Mouse (Mus musculus): ENCODE measurements around the gene Pak7.
A peak's percentile ranks its signal among the peaks of the same experiment; 100 is the strongest.

The Pak7 gene

DNA sequence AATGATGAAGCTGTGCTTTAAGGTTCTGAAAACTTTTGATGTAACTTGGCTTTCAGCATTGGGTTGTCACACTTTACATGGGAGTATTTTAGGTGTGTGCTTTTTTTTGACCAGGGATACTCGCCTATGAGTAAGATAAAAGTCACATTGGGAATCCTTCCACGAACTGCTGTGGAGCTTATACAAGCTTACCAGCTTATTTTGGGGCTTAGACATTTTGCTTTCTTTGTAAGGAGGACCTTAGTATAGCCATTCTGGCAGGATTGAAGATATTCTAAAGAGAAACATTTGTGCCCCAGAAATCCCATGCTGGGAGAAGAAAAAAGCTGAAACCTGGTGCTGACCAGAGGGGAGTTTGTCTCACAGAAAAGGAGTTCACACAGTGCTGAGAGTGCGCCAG is 212.7 kb downstream of the Pak7 start:
- DNase-seq (ENCODE audit: low read depth, low spot score), result no peak

DNA sequence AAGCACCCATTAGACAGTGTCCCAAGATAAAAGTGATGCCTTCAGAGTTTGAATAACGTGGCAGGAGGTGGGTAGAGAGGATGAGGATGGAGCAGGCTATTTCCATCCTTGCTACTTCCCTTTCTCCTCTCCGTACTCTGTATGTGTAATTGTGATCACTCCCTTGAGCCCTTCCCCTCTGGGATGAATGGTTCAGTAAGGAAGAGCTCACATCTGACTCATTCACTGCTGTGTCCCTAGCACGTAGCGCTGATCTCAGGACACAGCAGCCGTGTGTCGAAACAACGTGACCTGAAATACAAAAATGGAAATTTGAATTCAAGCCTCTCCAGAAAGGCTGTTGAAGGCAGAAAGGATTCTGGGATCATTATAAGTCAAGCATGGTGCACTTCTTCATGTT is 237.0 kb downstream of the Pak7 start:
- no peak for DNase-seq (ENCODE audit: low read depth, low spot score)

DNA sequence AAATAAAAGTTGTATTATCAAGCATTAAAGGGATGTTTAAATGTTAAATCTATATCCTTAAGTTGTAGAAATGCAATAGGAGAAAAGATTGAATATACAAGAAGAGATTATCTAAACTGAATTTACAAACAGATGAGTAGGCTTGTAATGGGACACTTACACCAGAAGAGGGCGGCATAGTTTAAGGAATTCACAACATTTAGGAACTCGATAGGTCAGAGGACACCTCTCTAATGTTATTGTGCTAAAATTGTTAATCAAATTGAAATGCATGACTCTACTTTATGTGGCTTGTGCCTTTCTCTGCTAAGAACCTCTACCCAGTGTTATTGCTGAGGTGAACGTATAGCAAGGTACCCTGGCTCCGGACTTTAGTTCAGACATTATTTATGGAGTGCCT is 238.2 kb downstream of the Pak7 start:
- no peak for DNase-seq (ENCODE audit: low read depth, low spot score)

DNA sequence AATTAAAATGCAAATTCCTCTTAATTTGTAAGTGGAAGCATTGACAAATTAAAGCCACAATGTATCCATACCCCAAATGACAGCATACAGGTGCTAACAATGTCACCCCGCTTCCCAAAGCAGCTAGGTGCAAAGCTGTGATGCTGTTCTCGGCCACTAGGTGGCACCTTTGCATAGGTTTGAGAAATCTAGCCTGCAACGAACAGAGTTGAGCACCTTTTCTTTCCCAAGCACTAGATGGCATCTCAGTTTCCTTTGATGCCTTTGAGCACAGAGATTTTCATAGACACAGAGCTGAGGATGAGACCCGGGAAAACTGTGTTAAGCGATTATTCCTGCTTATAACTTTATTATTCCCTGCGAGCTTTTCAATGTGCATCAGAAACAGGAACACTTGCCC is 238.8 kb downstream of the Pak7 start:
- DNase-seq (ENCODE audit: low read depth, low spot score), result peak; percentile 77

DNA sequence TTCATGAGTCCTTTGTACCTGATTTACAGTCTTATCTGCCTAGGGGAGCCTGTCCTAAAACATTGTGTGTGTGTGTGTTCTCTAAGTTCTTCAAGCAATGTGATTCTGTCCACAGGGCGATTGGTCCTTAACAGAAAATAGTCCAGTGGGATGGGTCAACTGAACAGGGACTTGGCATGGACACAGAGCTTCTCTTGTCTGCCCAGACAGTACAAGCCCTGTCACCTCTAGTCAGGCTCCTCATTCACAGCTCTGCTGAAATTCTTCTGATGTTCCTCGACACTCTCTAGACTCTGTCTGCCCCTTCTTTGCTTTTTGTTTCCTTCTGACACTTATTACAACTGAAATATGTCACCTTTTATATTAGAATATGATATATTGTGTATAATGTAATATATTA is 247.0 kb downstream of the Pak7 start:
- no peak for DNase-seq (ENCODE audit: low read depth, low spot score)

DNA sequence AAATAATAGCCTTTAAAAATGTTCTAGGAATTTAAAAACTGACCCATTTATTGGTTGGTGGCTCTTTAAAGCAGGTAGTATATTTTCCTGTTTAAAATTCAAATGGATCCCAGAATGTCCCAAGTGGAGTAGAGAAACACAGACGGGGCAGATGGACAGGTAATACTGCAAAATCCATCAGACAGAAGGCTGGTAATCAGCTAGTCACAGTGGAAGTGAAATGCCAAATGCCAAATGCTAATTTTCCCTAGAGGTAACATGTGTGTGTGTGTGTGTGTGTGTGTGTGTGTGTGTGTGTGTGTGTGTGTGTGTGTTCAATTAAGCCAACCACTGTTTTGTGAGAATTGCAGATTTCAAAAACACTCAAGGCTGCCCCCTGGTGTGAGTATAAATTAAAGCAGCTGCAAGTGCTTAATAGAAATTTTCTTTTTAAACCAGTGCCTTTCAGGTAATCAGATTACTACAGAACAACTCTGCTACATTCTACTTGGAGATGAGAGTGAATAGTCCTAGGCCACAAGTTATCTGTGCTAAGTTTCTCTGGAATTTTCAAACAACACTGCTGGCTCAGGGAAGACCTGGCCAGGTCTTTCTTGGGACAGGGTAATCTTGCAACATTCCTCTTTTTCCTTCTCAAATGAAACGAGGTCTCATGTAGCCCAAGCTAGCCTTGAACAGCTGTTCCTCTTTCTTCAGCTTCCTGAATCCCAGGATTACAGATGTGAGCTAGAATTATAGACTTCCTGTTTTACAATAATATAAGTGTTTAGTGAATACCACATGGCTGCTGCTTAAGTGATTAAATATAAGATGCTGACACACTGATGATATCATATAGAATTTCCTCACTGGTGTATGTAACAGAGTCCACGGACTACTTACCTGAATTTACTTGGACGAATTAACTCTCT is 248.4 kb downstream of the Pak7 start:
- no peak for DNase-seq (ENCODE audit: low read depth, low spot score)

DNA sequence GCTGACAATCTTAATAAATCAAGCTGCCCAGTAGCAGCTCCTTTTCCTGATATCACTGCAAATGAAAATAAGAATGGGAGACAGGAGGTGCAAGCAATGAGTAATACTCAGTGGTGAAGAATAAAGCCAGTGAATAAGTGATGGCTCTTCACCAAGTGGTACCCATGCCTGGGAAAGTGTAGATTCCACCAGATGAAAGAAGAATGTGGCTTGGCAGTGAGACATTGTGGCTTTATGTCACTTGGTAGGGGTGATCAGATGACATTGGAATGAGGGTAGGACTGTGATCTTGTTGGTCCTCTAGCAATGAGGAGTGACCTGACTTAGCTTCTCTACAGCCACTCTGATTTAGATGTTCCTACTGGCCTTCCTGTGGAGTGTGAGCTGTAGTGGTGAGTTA is 249.3 kb downstream of the Pak7 start:
- no peak for DNase-seq (ENCODE audit: low read depth, low spot score)

DNA sequence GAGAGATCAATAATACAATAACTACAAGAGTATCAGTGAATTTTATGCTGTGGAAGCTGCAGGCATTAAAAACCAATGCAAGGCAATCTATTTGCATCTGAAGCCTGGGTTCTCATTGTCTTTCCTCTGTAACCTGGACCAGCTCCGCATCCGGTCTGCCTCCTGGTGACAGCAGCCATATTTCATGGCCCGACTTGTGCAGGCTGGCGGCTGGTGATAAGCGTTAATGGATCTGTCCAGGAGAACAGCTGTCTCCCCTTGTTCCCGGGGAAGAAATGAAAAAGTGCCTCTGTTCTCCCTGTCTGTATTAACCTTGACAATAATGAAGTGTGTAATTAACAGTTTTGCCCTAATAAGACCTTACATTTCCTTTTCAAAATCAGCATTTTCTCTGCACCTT is 265.9 kb downstream of the Pak7 start:
- DNase-seq (ENCODE audit: low read depth, low spot score), result no peak

DNA sequence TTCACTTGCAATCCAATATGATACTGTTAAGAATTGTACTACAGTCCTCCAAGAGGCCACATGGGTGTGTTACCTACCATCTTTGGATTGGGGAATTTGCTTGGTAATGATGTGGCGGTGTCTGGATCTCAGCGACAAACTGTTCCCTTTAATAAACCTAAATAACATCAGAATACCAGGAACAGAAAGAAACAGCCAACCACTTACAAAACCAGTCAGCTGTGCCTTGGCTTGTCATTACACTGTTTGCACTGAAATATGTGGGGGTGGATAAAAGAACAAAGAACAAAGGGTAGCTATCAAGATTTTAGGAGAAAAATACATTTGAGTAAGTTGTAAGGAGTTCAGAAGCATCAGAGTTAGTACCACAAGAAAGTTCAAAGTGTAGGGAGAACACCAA is 269.8 kb downstream of the Pak7 start:
- DNase-seq (ENCODE audit: low read depth, low spot score), result no peak

DNA sequence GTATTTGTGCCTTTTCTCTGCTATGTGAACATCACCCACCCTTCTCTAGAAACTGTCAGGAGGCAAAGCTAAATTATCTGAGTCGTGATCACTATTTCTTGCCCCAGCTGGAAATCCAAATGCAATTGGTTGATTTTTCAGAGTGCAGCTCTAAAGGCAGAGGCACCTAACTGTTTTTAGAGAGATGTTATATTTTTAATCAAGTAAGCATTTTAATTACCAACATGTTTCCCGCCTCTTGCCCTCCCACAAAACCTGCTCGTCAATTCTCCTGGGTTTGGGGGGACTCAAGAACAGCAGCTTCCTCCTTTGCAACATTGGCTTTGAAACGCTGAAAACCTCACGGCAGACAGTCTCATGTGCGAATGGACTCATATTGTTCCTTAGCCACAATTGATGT is 274.4 kb downstream of the Pak7 start:
- DNase-seq (ENCODE audit: low read depth, low spot score), result no peak

DNA sequence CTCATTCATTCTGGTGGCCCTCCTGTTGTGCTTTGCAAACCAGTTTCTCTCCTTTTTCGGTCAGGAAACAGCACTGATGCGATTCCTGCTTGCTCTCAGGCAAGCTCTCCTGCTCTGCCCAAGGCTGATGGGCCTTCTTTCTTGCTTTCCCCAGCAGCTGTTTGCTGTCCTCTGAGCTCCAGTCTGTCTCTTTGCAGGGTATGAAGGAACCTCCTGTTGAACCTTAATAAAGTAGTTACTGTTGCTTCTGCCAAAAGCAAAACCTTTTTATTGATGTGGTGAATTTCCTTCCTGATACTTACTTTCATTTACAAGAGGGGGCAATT is 278.8 kb downstream of the Pak7 start:
- no peak for DNase-seq (ENCODE audit: low read depth, low spot score)

DNA sequence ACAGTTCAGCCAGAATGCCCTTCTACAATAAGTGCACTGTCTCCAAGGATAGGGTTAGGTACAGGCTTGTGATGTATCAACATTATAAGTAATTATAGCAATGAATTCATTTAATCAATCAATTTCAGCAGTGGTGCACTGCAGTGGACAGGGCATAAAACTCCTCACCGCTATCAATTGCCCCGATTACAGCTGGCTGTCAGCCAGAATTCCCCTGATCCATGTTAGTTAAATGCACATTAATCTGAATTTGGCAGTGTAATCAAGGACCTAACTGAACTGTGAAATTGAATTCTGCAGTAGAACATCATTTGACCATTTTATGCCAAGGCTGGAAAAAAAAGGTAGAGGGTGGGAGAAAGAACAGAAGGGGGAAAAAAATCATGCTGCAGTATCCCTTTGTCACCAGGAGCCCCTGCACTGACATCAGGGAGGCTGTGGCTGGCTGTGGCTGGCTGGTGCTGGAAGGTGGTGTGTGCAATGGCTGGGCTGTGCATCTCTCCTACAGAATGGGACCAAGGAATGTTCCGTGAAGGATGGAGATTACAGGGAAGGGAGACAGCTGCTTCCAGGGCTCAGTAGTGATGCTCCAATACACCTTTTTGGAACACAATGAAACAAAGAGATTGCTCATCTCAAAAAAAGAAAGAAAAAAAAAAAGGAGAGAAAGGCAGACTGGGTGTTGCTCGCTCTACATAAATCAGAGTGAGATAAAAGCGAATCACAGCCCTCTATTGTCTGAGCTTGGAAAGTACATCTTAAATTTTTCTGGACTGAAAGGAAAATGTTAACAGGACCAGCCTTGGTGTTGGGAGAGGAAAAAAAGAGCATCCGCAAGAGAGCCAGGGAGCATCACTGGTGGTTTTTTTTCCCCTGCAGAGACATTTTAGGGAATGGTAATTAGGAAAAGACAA is 279.4 kb downstream of the Pak7 start:
- peak; percentile 49 for DNase-seq (ENCODE audit: low read depth, low spot score)

DNA sequence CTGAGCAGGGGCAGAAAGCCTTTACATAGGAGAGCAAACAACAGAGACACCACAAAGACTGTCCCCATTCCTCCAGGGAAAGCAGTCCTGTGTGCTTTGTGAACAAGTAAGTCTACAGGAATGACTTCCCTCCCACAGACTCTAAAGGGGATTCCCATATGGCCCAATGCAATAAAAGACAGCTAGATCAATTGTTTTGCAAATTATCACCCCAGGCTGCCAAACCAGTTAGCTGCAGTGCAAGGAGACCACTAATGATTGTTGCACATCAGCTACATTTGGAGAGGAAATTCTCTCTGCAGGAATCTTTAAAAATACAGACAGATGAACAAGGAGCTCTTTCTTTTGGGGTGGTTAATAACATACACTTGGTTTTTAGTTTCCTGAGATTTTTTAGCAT is 280.2 kb downstream of the Pak7 start:
- peak; percentile 16 for DNase-seq (ENCODE audit: low read depth, low spot score)

DNA sequence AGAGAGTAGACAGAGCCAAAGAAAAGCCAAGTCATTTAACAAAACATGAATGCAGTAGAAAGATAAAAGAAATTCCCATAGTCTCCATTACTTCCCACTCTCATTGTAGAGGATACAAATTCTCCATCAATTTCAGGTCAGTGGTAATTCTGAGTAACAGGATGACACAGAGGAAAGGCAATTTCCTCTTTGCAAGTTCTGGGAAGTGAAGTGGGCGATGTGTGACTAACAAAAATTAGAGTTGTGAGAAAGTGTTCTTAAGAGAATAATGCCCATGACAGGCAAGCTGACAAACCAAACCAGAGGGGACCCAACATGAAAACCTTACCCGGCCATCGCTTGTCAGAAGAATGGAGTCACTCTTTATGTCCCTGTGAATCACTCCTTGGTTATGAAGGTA is 290.6 kb downstream of the Pak7 start:
- no peak for DNase-seq (ENCODE audit: low read depth, low spot score)

DNA sequence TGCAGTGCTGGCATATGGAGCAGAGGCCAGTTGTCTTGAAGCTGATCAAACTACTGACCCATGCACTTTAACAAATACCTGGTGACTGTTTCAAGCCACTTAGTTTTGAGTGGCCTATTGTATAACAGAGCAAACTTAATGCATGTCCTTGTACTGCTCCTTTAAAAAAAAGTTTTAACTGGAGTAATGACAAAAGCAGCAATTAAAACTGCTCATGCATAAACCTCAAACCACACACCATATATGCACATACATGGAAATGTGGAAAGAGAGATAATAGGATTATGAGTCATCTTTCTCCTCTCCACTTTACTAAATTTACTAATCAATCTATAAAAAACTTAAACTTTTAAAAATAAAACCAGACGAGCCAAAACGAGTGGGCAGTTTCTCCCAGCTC is 291.8 kb downstream of the Pak7 start:
- DNase-seq (ENCODE audit: low read depth, low spot score), result no peak

DNA sequence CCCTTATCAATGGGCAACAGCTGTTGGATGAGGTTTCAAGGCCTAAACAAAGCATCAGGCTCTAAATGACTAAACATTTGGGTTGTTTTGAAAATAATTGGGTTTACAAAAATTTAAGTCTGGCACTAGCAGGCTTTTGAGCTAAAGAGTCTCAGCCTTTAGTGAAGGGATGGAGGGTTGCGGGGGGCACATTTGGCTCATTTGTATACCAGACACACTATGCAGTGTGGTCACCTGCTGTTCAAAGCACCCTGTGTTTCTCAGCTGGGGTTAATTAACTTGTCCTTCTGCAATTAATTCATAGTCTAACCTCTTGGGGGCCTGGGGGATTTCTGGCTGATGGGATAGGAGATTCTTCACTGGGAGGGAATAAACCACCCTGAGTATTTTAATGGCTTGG is 323.4 kb downstream of the Pak7 start:
- DNase-seq (ENCODE audit: low read depth, low spot score), result no peak

DNA sequence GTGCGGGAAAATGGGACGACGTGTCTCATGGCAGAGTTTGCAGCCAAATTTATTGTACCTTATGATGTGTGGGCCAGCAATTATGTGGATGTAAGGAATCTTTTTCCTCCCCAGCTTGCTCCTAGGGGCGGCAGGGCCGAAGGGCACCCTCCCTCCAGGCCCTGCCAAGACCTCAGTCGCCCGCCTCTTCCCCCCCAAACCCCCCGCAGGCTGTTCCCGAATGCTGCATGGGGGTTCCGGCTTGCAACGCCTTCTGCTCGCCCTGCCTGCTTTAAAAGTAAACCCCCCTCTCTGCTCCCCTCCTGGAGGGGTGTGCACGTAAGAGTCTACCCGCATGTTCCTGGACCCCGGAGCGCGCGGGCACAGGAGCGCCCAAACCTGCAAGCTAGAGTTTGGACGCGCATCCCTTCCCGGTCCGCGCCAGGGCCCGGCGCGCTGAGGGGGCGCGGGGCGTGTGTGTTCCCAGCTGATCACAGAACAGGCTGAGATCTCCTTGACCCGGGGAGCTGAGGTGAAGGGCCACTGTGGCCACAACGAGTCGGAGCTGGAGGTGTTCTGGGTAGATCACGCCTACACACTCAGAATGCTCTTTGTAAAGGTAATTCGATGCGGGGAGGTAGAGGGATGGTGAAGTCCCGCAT is 328.6 kb downstream of the Pak7 start:
- DNase-seq (ENCODE audit: low read depth, low spot score), result no peak

DNA sequence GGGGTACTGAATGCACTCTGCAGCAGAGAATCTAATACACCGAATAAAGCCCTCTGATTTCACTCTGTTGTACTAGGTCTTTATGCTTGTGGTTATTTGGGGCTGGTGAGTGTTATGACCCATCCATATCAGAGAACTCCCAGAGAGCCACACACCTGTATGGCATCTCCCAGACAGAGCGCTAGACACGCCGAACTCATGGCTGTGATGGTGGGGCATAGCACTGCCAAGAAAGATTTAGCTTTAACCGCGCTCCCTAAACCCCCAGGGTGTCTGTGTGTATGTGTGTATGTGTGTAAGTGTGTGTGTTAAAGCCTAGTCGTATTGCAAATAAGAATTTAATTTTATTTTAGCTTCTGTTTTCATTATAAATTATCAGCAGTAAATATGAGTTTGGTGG is 329.4 kb downstream of the Pak7 start:
- DNase-seq (ENCODE audit: low read depth, low spot score), result no peak

DNA sequence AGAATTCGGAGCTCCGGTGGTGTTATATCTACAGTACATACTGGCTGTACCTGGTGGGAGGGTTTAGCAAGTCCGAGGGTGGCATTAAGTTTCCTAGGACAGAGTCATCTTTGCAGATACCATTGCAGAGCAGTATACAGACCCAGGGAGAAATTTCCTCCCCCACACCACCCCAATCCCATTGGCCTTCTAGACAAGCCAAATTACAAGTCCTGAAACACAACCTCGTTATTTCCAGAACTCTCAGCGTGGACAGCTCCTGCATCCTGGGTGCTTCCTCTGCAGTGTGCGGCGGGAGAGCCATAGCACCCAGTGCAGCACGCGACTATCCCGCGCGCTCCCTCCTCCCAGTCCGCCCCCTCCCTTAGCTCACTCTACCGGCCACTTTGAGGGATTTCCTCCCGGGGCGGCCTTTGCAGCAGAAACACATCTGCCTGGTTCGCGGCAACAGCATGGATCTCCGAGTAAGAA is 329.9 kb downstream of the Pak7 start:
- DNase-seq (ENCODE audit: low read depth, low spot score), result no peak

DNA sequence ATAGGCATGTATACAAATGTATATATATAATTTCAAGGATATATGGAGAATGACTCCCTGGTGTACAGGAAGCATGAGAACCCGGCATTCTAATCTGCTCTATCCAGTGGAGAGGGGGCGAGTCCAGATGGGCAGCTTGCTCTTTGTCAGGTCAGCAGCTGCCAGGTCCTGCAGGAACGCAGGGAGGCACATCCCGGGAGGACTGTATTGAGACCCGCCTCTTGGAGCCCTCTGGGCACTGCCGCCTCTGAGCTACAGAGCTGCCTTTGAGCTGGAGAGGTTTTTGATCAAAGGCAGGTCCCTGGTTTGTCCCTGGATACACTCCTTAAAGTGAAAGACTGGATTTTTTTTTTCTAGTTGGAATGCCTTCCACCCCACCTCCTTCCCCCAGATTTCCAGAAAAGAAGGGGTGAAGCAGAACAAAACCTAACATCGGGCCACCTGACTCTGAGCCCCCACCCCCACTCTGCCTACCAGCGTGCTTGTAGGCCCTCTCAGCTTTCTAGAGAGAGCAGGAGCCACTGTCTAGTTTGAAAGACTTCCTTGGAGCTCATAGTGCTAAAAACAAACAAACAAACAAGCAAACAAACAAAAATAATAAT is 336.0 kb downstream of the Pak7 start, which contains the start of gene Lamp5:
Gene Lamp5, plus strand, starts transcription at position 552 of the 602 bp plus-strand sequence.
- DNase-seq (ENCODE audit: low read depth, low spot score), result no peak

DNA sequence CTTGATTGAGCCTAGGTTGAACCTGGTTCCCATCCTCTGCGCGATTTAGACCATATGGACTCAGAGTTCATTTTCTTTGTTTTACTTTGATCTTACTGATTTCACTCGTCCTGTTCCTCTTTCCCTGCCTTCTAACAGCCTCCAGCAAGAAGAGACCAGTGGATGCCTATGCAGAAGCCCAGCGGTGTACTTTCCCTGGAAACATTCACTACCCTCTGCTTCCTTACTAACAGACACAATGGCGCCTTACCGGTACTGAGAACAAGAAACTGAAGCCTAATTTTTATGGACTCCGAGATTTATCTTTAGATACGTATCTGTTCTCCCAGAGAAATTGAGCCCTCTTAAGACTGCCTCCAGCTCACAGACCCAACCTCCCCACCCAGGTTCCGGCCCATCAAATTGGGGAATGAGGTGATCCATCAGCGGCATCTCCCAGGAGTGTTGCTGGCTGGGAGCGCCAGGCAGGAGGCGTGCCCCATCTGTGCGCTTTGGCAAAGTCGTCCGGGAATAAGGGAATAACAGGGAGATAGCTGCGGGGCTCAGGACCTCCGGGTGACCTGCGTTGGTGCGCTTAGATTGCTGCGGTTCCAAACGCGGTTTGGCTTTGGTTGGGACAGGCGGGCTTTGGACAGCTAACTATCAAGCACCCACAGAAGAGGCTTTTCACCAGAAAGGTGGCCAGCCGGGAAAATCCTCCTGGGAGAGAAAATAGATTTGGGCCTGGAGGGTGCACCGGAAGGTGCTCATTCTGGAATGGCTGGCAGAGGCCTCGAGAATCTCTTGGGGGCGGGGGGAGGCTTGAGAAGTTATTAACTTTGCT is 336.8 kb downstream of the Pak7 start:
- no peak for DNase-seq (ENCODE audit: low read depth, low spot score)
